ENCODE assay signal across 9 mouse cellular contexts in the genomic region with DNA sequence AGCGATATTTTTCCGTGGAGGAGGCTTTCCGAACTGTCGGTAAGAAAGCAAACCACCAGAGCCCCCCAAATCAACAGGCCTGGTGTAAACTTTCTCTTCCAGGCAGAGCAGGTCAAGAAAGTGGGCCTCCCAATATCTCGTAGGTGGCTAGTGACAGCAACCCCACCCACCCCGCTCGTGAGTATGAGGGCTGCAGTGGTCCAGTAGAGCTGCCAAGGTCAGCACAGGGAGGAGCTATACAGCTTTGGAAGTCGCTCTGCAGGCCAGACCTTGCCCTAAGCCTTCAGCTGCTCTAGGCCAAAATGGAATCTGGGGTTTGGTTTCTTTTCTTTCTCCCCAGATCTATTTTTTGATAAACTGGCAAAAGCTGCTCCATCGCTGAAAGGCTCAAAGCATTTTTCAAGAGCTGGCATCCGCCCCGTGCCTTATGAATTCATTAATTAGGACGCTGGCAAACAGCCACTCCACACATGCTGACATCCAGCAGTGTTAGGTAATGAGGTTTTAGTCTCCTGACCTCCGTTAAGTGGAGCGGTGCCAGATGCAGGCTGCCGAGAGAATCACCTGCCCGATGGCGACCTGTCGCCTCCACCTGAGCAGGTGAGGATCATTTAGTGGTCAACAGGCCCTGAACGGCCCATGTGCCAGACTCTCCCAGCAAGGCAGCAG. TPM values are rescaled to one million over a fixed set of nuclear protein-coding genes. Genes with fewer than 3 reads are reported as not detected.
DNase-seq lines count a peak whose midpoint lies in the region; ATAC-seq and TF ChIP-seq lines count a peak whose summit lies in the region.
"Had no signal": no experiment of that assay in that cellular context is flagged by ENCODE, and none has a peak within 500 bp of the region (broad histone marks: within the 10 kb centered on the region; RNA-seq: fewer than 3 reads in every experiment).

No protein-coding gene starts in this region.

- H3K4me2 ChIP-seq in intestine, embryonic 14.5 days (ENCODE audit: low read length), result no peak overlapping the region
- H3K4me2 ChIP-seq in intestine, embryonic 16.5 days (ENCODE audit: low read depth, low read length), result no peak overlapping the region
- no peak overlapping the region for H3K4me2 ChIP-seq in kidney, embryonic 14.5 days (replicated peaks; ENCODE audit: low read depth, low read length)
- H3K4me2 ChIP-seq in intestine, postnatal 0 days (replicated peaks; ENCODE audit: low read depth), result no peak overlapping the region

- 0 out of 2 replicates have a peak overlapping the region, but pooled peaks have one; percentile 3 for H3K27ac ChIP-seq in intestine, embryonic 14.5 days (ENCODE audit: low read depth)
- no peak overlapping the region for H3K27ac ChIP-seq in intestine, embryonic 16.5 days (ENCODE audit: low read length)
- 0 out of 2 replicates have a peak overlapping the region, but pooled peaks have one; percentile 24 for H3K27ac ChIP-seq in kidney, embryonic 14.5 days (ENCODE audit: low read depth, low read length)
- no peak overlapping the region for H3K27ac ChIP-seq in intestine, postnatal 0 days (ENCODE audit: low read depth, low read length)
- H3K27ac ChIP-seq: kidney, postnatal 0 days had no signal

- TF ChIP-seq CTCF in intestine, postnatal 0 days (IDR thresholded peaks at IDR 0.05; ENCODE audit: low read depth), result no peak

- H3K9me3 ChIP-seq in intestine, embryonic 14.5 days (ENCODE audit: control insufficient read depth, low read length), result no peaks in the 10 kb centered on the region
- H3K9me3 ChIP-seq in intestine, embryonic 16.5 days (ENCODE audit: control insufficient read depth, low read length), result no peaks in the 10 kb centered on the region
- no peaks in the 10 kb centered on the region for H3K9me3 ChIP-seq in kidney, embryonic 14.5 days (ENCODE audit: control insufficient read depth, low read length)
- no peaks in the 10 kb centered on the region for H3K9me3 ChIP-seq in intestine, postnatal 0 days (ENCODE audit: control insufficient read depth)

- H3K9ac ChIP-seq in intestine, embryonic 14.5 days (ENCODE audit: low read length), result no peak overlapping the region
- H3K9ac ChIP-seq in intestine, embryonic 16.5 days (ENCODE audit: low read depth, low read length), result no peak overlapping the region
- no peak overlapping the region for H3K9ac ChIP-seq in kidney, embryonic 14.5 days (ENCODE audit: low read depth, low read length)
- no peak overlapping the region for H3K9ac ChIP-seq in intestine, postnatal 0 days (ENCODE audit: low read depth, low read length)

- no peak overlapping the region for H3K4me3 ChIP-seq in intestine, embryonic 14.5 days (ENCODE audit: low read depth, low read length)
- no peak overlapping the region for H3K4me3 ChIP-seq in intestine, embryonic 16.5 days (ENCODE audit: low read length)
- H3K4me3 ChIP-seq in kidney, embryonic 14.5 days (ENCODE audit: low read length), result no peak overlapping the region
- H3K4me3 ChIP-seq in intestine, postnatal 0 days (ENCODE audit: low read depth, low read length), result no peak overlapping the region

- 71% methylated on average over 19 of the region's 19 CpGs for WGBS in intestine, embryonic 14.5 days
- 64% methylated on average over 19 of the region's 19 CpGs for WGBS in intestine, embryonic 16.5 days
- 61% methylated on average over 19 of the region's 19 CpGs for WGBS in kidney, embryonic 14.5 days
- WGBS in intestine, postnatal 0 days, result 67% methylated on average over 19 of the region's 19 CpGs

- H3K4me1 ChIP-seq in intestine, embryonic 14.5 days (replicated peaks; ENCODE audit: control insufficient read depth, insufficient read depth, low read length), result peaks cover 21% of the 10 kb centered on the region
- H3K4me1 ChIP-seq in intestine, embryonic 16.5 days (ENCODE audit: control insufficient read depth, insufficient read depth, low read length), result peaks cover 12% of the 10 kb centered on the region
- peaks cover 40% of the 10 kb centered on the region for H3K4me1 ChIP-seq in kidney, embryonic 14.5 days (ENCODE audit: control insufficient read depth, insufficient read depth, low read length)
- H3K4me1 ChIP-seq in intestine, postnatal 0 days (replicated peaks; ENCODE audit: control insufficient read depth, insufficient read depth, low read length), result 0 out of 2 replicates have a peak, but pooled peaks cover 2% of the 10 kb centered on the region

- H3K36me3 ChIP-seq in intestine, embryonic 14.5 days (ENCODE audit: control insufficient read depth, insufficient read depth, low read length), result 0 out of 2 replicates have a peak, but pooled peaks cover 3% of the 10 kb centered on the region
- no peaks in the 10 kb centered on the region for H3K36me3 ChIP-seq in intestine, embryonic 16.5 days (ENCODE audit: control insufficient read depth, insufficient read depth, low read length)
- no peaks in the 10 kb centered on the region; the same call in 1 of the 2 replicates for H3K36me3 ChIP-seq in kidney, embryonic 14.5 days (ENCODE audit: control insufficient read depth, insufficient read depth, low read length)
- H3K36me3 ChIP-seq in intestine, postnatal 0 days (ENCODE audit: control insufficient read depth, insufficient read depth), result peaks cover 5% of the 10 kb centered on the region; the same call in 1 of the 2 replicates

- H3K27me3 ChIP-seq in intestine, embryonic 14.5 days (replicated peaks; ENCODE audit: control insufficient read depth, insufficient read depth, low read length), result no peaks in the 10 kb centered on the region
- H3K27me3 ChIP-seq in intestine, embryonic 16.5 days (replicated peaks; ENCODE audit: control insufficient read depth, insufficient read depth, low read length), result no peaks in the 10 kb centered on the region
- no peaks in the 10 kb centered on the region for H3K27me3 ChIP-seq in kidney, embryonic 14.5 days (ENCODE audit: control insufficient read depth, insufficient read depth, low read length)
- no peaks in the 10 kb centered on the region for H3K27me3 ChIP-seq in intestine, postnatal 0 days (replicated peaks; ENCODE audit: control insufficient read depth, insufficient read depth, low read length)

- DNase-seq in intestine, embryonic 14.5 days (ENCODE audit: low spot score), result no peak
- DNase-seq in Muller cell, postnatal 12 days (ENCODE audit: inconsistent ontology term), result peak; percentile 94
- DNase-seq in cerebellum, adult 8-10 months, result peak; percentile 90
- DNase-seq in urinary bladder, adult 2 months (ENCODE audit: low spot score), result no peak
- no peak for DNase-seq in urinary bladder, postnatal 25 days (ENCODE audit: low spot score)

- no peak for ATAC-seq in intestine, embryonic 14.5 days (replicated peaks; ENCODE audit: low FRiP score, low TSS enrichment, low read depth)
- ATAC-seq in intestine, embryonic 16.5 days, result no peak
- no peak for ATAC-seq in kidney, embryonic 14.5 days (ENCODE audit: low FRiP score, low TSS enrichment)
- ATAC-seq in intestine, postnatal 0 days, result no peak

RNA-seq across cellular contexts. Expression of a gene that starts 5.6 kb away (rescaled TPM):
- 16.3 and 16.4 TPM in 2 replicates for polyA plus RNA-seq in intestine, embryonic 14.5 days (2014; fragmentation: Nextera tagmentation; extraction: Ambion mirVana)
- 10.2 and 12.4 TPM in 2 replicates for polyA plus RNA-seq in intestine, embryonic 16.5 days (2015; fragmentation: Nextera tagmentation; extraction: Ambion mirVana)
- polyA plus RNA-seq in kidney, embryonic 14.5 days (2014; fragmentation: Nextera tagmentation; extraction: Ambion mirVana), result 14.8 and 17.5 TPM in 2 replicates
- 11.2 and 11.3 TPM in 2 replicates for polyA plus RNA-seq in urinary bladder, adult 2 months (2012; rRNA removed)
- 5.9 and 6.6 TPM in 2 replicates for polyA plus RNA-seq in intestine, postnatal 0 days (2015; fragmentation: Nextera tagmentation; extraction: Ambion mirVana)

RNA-seq across cellular contexts. Expression of a gene that starts 50.8 kb away (rescaled TPM):
- polyA plus RNA-seq in intestine, embryonic 14.5 days (2014; fragmentation: Nextera tagmentation; extraction: Ambion mirVana), result 96.5 and 107 TPM in 2 replicates
- 85.9 and 92.7 TPM in 2 replicates for polyA plus RNA-seq in intestine, embryonic 16.5 days (2015; fragmentation: Nextera tagmentation; extraction: Ambion mirVana)
- polyA plus RNA-seq in kidney, embryonic 14.5 days (2014; fragmentation: Nextera tagmentation; extraction: Ambion mirVana), result 102 and 111 TPM in 2 replicates
- polyA plus RNA-seq in urinary bladder, adult 2 months (2012; rRNA removed), result 45.2 and 45.8 TPM in 2 replicates
- 68.9 and 70.4 TPM in 2 replicates for polyA plus RNA-seq in intestine, postnatal 0 days (2015; fragmentation: Nextera tagmentation; extraction: Ambion mirVana)

Comparison
In these comparisons a context has a peak if more than half of its experiments do, and no peak if none do; other contexts are left out.
1. H3K27ac ChIP-seq: peak in intestine, embryonic 14.5 days (single experiment) and kidney, embryonic 14.5 days (single experiment); none in intestine, embryonic 16.5 days (single experiment) and intestine, postnatal 0 days (single experiment).
2. DNase-seq: peak in Muller cell, postnatal 12 days (single experiment) and cerebellum, adult 8-10 months (single experiment); none in intestine, embryonic 14.5 days (single experiment), urinary bladder, adult 2 months (single experiment) and urinary bladder, postnatal 25 days (single experiment).